Mouse (Mus musculus) liver, postnatal 0 days (tissue): ENCODE measurements around the gene Wnt5b.

Experiments
- CTCF ChIP-seq: sonication (generic); IDR thresholded peaks from 2 replicates; pipeline ENCODE4 v1.5.1; 2016; ENCODE audit warnings: antibody characterized with exemption, low read depth
- EP300 ChIP-seq: IDR thresholded peaks from 2 replicates; pipeline ENCODE4 v1.6.1; 2016; ENCODE audit warnings: antibody characterized with exemption, low read depth, mild to moderate bottlenecking

- TF ChIP-seq CTCF (no peak), EP300 (no peak)
Observed at GRCm38 (mm10) chr6:119411511-119411910, 132.6 kb downstream of the Wnt5b start.
